Mouse (Mus musculus): Measurements from ENCODE around the gene Krit1. TPM values are rescaled to one million over a fixed set of nuclear protein-coding genes. Genes with fewer than 3 reads are reported as not detected.

Krit1 gene
- polyA plus RNA-seq (2012; rRNA removed) (8.2 and 13.0 TPM in 2 replicates), polyA plus RNA-seq (2014; fragmentation: Nextera tagmentation; extraction: Ambion mirVana) (15.6 and 15.7 TPM in 2 replicates)

- no peaks in the 10 kb centered on the region for H3K27me3 ChIP-seq (ENCODE audit: control insufficient read depth, insufficient read depth, low read length)
- TF ChIP-seq CTCF (IDR thresholded peaks at IDR 0.05; ENCODE audit: low read depth) (no peak), EP300 (IDR thresholded peaks at IDR 0.05; ENCODE audit: low read depth) (no peak)
- peak within 1 kb of the TSS; percentile 87 to 97 for H3K4me3 ChIP-seq (ENCODE audit: insufficient read depth in 1 of 2, low read depth in 2 of 2, low read length in 2 of 2)
- peak within 1 kb of the TSS; percentile 82 for H3K9ac ChIP-seq (replicated peaks)
- ATAC-seq (ENCODE audit: insufficient read depth) (peak; percentile 86), DNase-seq (ENCODE audit: low read depth in 3 of 3, low spot score in 3 of 3) (peak; percentile 69 to 72 (median 69))
- no peaks in the 10 kb centered on the region for H3K36me3 ChIP-seq (replicated peaks; ENCODE audit: control insufficient read depth, insufficient read depth, low read depth)
- peak within 1 kb of the TSS; percentile 93 for H3K27ac ChIP-seq
- WGBS (ENCODE audit: insufficient replicate concordance): under 1% methylated on average over 98 of the region's 109 CpGs
- H3K4me2 ChIP-seq (ENCODE audit: low read depth): peak within 1 kb of the TSS; percentile 96
- H3K9me3 ChIP-seq (ENCODE audit: control insufficient read depth, low read length): no peaks in the 10 kb centered on the region
- peaks cover 14 to 15% of the 10 kb centered on the region in 2 experiments for H3K4me1 ChIP-seq (replicated peaks; ENCODE audit: control insufficient read depth in 2 of 2, insufficient read depth in 2 of 2, low read length in 1 of 2)
Observed at GRCm38 (mm10) chr5:3802433-3803291, at the start of gene Krit1, which contains the start of gene Ankib1. Gene Krit1, plus strand, starts transcription at chr5:3803184. Gene Ankib1, minus strand, starts transcription at chr5:3802925.

GRCm38 (mm10) chr5:3771512-3771911, 31.5 kb upstream of the Krit1 start:
- Histone ChIP-seq H3K9ac (replicated peaks) (no peak overlapping the region), H3K36me3 (replicated peaks; ENCODE audit: control insufficient read depth, insufficient read depth, low read depth) (0 out of 2 replicates have a peak, but pooled peaks cover 2% of the 10 kb centered on the region), H3K9me3 (ENCODE audit: control insufficient read depth, low read length) (no peaks in the 10 kb centered on the region), H3K4me3 (ENCODE audit: insufficient read depth in 1 of 2, low read depth in 2 of 2, low read length in 2 of 2) (no peak overlapping the region), H3K27ac (no peak overlapping the region), H3K4me2 (ENCODE audit: low read depth) (no peak overlapping the region), H3K27me3 (ENCODE audit: control insufficient read depth, insufficient read depth, low read length) (no peaks in the 10 kb centered on the region), H3K4me1 (replicated peaks; ENCODE audit: control insufficient read depth in 2 of 2, insufficient read depth in 2 of 2, low read length in 1 of 2) (no peaks in the 10 kb centered on the region)
- WGBS (ENCODE audit: insufficient replicate concordance): 76% methylated on average over 3 of the region's 3 CpGs
- no peak for ATAC-seq (ENCODE audit: insufficient read depth)
- no peak for DNase-seq (ENCODE audit: low read depth in 3 of 3, low spot score in 3 of 3)
- TF ChIP-seq CTCF (IDR thresholded peaks at IDR 0.05; ENCODE audit: low read depth) (no peak), EP300 (IDR thresholded peaks at IDR 0.05; ENCODE audit: low read depth) (no peak)

- Histone ChIP-seq H3K9ac (replicated peaks) (no peak overlapping the region), H3K27me3 (ENCODE audit: control insufficient read depth, insufficient read depth, low read length) (no peaks in the 10 kb centered on the region), H3K4me1 (replicated peaks; ENCODE audit: control insufficient read depth in 2 of 2, insufficient read depth in 2 of 2, low read length in 1 of 2) (no peaks in the 10 kb centered on the region), H3K4me3 (ENCODE audit: insufficient read depth in 1 of 2, low read depth in 2 of 2, low read length in 2 of 2) (no peak overlapping the region), H3K4me2 (ENCODE audit: low read depth) (no peak overlapping the region), H3K27ac (no peak overlapping the region), H3K9me3 (ENCODE audit: control insufficient read depth, low read length) (no peaks in the 10 kb centered on the region), H3K36me3 (replicated peaks; ENCODE audit: control insufficient read depth, insufficient read depth, low read depth) (no peaks in the 10 kb centered on the region)
- WGBS (ENCODE audit: insufficient replicate concordance): 55% methylated on average over 3 of the region's 3 CpGs
- no peak for TF ChIP-seq CTCF (IDR thresholded peaks at IDR 0.05; ENCODE audit: low read depth)
- no peak for TF ChIP-seq EP300 (IDR thresholded peaks at IDR 0.05; ENCODE audit: low read depth)
- ATAC-seq (ENCODE audit: insufficient read depth) (no peak), DNase-seq (ENCODE audit: low read depth in 3 of 3, low spot score in 3 of 3) (no peak)
Observed at GRCm38 (mm10) chr5:3772017-3772416, 31.0 kb upstream of the Krit1 start.

GRCm38 (mm10) chr5:3782670-3783069, 20.3 kb upstream of the Krit1 start:
- no peak overlapping the region for H3K9ac ChIP-seq (replicated peaks)
- ATAC-seq (ENCODE audit: insufficient read depth): no peak
- TF ChIP-seq CTCF (IDR thresholded peaks at IDR 0.05; ENCODE audit: low read depth) (peak; percentile 66), EP300 (IDR thresholded peaks at IDR 0.05; ENCODE audit: low read depth) (no peak)
- H3K27me3 ChIP-seq (ENCODE audit: control insufficient read depth, insufficient read depth, low read length): no peaks in the 10 kb centered on the region
- no peak overlapping the region for H3K4me2 ChIP-seq (ENCODE audit: low read depth)
- H3K27ac ChIP-seq: no peak overlapping the region
- DNase-seq (ENCODE audit: low read depth in 3 of 3, low spot score in 3 of 3): no peak
- H3K9me3 ChIP-seq (ENCODE audit: control insufficient read depth, low read length): no peaks in the 10 kb centered on the region
- H3K36me3 ChIP-seq (replicated peaks; ENCODE audit: control insufficient read depth, insufficient read depth, low read depth): no peaks in the 10 kb centered on the region
- H3K4me3 ChIP-seq (ENCODE audit: insufficient read depth in 1 of 2, low read depth in 2 of 2, low read length in 2 of 2): no peak overlapping the region
- H3K4me1 ChIP-seq (replicated peaks; ENCODE audit: control insufficient read depth in 2 of 2, insufficient read depth in 2 of 2, low read length in 1 of 2): peaks cover 0 to 4% of the 10 kb centered on the region in 2 experiments; a peak in 2 of 4 replicates

- no peak for ATAC-seq (ENCODE audit: insufficient read depth)
- no peak overlapping the region for H3K27ac ChIP-seq
- TF ChIP-seq CTCF (IDR thresholded peaks at IDR 0.05; ENCODE audit: low read depth) (no peak), EP300 (IDR thresholded peaks at IDR 0.05; ENCODE audit: low read depth) (no peak)
- H3K36me3 ChIP-seq (replicated peaks; ENCODE audit: control insufficient read depth, insufficient read depth, low read depth): no peaks in the 10 kb centered on the region
- DNase-seq (ENCODE audit: low read depth in 3 of 3, low spot score in 3 of 3): no peak
- no peak overlapping the region for H3K4me3 ChIP-seq (ENCODE audit: insufficient read depth in 1 of 2, low read depth in 2 of 2, low read length in 2 of 2)
- no peak overlapping the region for H3K4me2 ChIP-seq (ENCODE audit: low read depth)
- H3K27me3 ChIP-seq (ENCODE audit: control insufficient read depth, insufficient read depth, low read length): no peaks in the 10 kb centered on the region
- H3K9me3 ChIP-seq (ENCODE audit: control insufficient read depth, low read length): no peaks in the 10 kb centered on the region
- WGBS (ENCODE audit: insufficient replicate concordance): 47% methylated on average over 2 of the region's 2 CpGs
- H3K9ac ChIP-seq (replicated peaks): no peak overlapping the region
- peaks cover 0 to 4% of the 10 kb centered on the region in 2 experiments; a peak in 2 of 4 replicates for H3K4me1 ChIP-seq (replicated peaks; ENCODE audit: control insufficient read depth in 2 of 2, insufficient read depth in 2 of 2, low read length in 1 of 2)
Observed at GRCm38 (mm10) chr5:3783947-3784681, 18.9 kb upstream of the Krit1 start.

All from liver, embryonic 14.5 days (tissue).